Mouse (Mus musculus): ENCODE results near the gene Cenpb. TPM values are rescaled to one million over a fixed set of nuclear protein-coding genes. Genes with fewer than 3 reads are reported as not detected.
A peak's percentile ranks its signal among the peaks of the same experiment; 100 is the strongest.

Cenpb gene
- polyA plus RNA-seq, 1 experiment from 2014 or later = 12.2 TPM

GRCm38 (mm10) chr2:131186771-131187601 is 7.1 kb upstream of the Cenpb start, which contains the start of the genes Cdc25b and Spef1:
Gene Cdc25b, plus strand, starts transcription at chr2:131186949.
Gene Spef1, minus strand, starts transcription at chr2:131187282.
- H3K4me3 ChIP-seq (ENCODE audit: low read depth, low read length) = peak within 1 kb of the TSS; percentile 62
- H3K36me3 ChIP-seq (ENCODE audit: control insufficient read depth, insufficient read depth, low read length) = no peaks in the 10 kb centered on the region
- peak within 1 kb of the TSS; percentile 82 for H3K27ac ChIP-seq (replicated peaks)
- no peaks in the 10 kb centered on the region for H3K27me3 ChIP-seq (ENCODE audit: control insufficient read depth, insufficient read depth, low read length)
- H3K9ac ChIP-seq (ENCODE audit: low read length) = peak within 1 kb of the TSS; percentile 74
- peak; percentile 95 for DNase-seq (ENCODE audit: low spot score)
- ATAC-seq (ENCODE audit: low FRiP score, low TSS enrichment) = peak; percentile 93
- WGBS = under 1% methylated on average over 37 of the region's 43 CpGs
- TF ChIP-seq CTCF (IDR thresholded peaks at IDR 0.05; ENCODE audit: low read depth) (peak; percentile 57), EP300 (optimal IDR thresholded peaks at IDR 0.05) (no peak)
- H3K4me1 ChIP-seq (replicated peaks; ENCODE audit: control insufficient read depth, insufficient read depth) = peaks cover 9% of the 10 kb centered on the region
- peak within 1 kb of the TSS; percentile 95 for H3K4me2 ChIP-seq (replicated peaks; ENCODE audit: low read depth)
- no peaks in the 10 kb centered on the region for H3K9me3 ChIP-seq (ENCODE audit: control insufficient read depth, low read length)

GRCm38 (mm10) chr2:131186343-131186742 is 6.5 kb upstream of the Cenpb start:
- WGBS = 1% methylated on average over 14 of the region's 14 CpGs
- Histone ChIP-seq H3K9ac (ENCODE audit: low read length) (peak overlapping the region; percentile 74), H3K4me2 (replicated peaks; ENCODE audit: low read depth) (peak overlapping the region; percentile 95), H3K9me3 (ENCODE audit: control insufficient read depth, low read length) (no peaks in the 10 kb centered on the region), H3K27ac (replicated peaks) (peak overlapping the region; percentile 82), H3K27me3 (ENCODE audit: control insufficient read depth, insufficient read depth, low read length) (no peaks in the 10 kb centered on the region), H3K4me1 (replicated peaks; ENCODE audit: control insufficient read depth, insufficient read depth) (peaks cover 9% of the 10 kb centered on the region), H3K36me3 (ENCODE audit: control insufficient read depth, insufficient read depth, low read length) (no peaks in the 10 kb centered on the region), H3K4me3 (ENCODE audit: low read depth, low read length) (peak overlapping the region; percentile 62)
- ATAC-seq (ENCODE audit: low FRiP score, low TSS enrichment) = no peak
- DNase-seq (ENCODE audit: low spot score) = no peak
- no peak for TF ChIP-seq CTCF (IDR thresholded peaks at IDR 0.05; ENCODE audit: low read depth)
- no peak for TF ChIP-seq EP300 (optimal IDR thresholded peaks at IDR 0.05)

GRCm38 (mm10) chr2:131179246-131179886 is 501 bp downstream of the Cenpb start:
- Histone ChIP-seq H3K4me2 (replicated peaks; ENCODE audit: low read depth) (peak overlapping the region; percentile 90), H3K4me1 (replicated peaks; ENCODE audit: control insufficient read depth, insufficient read depth) (peaks cover 20% of the 10 kb centered on the region), H3K27me3 (ENCODE audit: control insufficient read depth, insufficient read depth, low read length) (no peaks in the 10 kb centered on the region), H3K27ac (replicated peaks) (peak overlapping the region; percentile 98), H3K9me3 (ENCODE audit: control insufficient read depth, low read length) (no peaks in the 10 kb centered on the region), H3K36me3 (ENCODE audit: control insufficient read depth, insufficient read depth, low read length) (no peaks in the 10 kb centered on the region), H3K9ac (ENCODE audit: low read length) (peak overlapping the region; percentile 95), H3K4me3 (ENCODE audit: low read depth, low read length) (peak overlapping the region; percentile 79)
- ATAC-seq (ENCODE audit: low FRiP score, low TSS enrichment) (peak; percentile 71), DNase-seq (ENCODE audit: low spot score) (peak; percentile 79)
- TF ChIP-seq EP300 (optimal IDR thresholded peaks at IDR 0.05) (no peak), CTCF (IDR thresholded peaks at IDR 0.05; ENCODE audit: low read depth) (peak; percentile 10; the same call in 1 of the 2 replicates)
- under 1% methylated on average over 60 of the region's 67 CpGs for WGBS

GRCm38 (mm10) chr2:131178828-131179245 is 1.0 kb downstream of the Cenpb start:
- no peaks in the 10 kb centered on the region for H3K36me3 ChIP-seq (ENCODE audit: control insufficient read depth, insufficient read depth, low read length)
- peak overlapping the region; percentile 98 for H3K27ac ChIP-seq (replicated peaks)
- peak overlapping the region; percentile 95 for H3K9ac ChIP-seq (ENCODE audit: low read length)
- TF ChIP-seq EP300 (optimal IDR thresholded peaks at IDR 0.05) = no peak
- TF ChIP-seq CTCF (IDR thresholded peaks at IDR 0.05; ENCODE audit: low read depth) = no peak
- H3K4me2 ChIP-seq (replicated peaks; ENCODE audit: low read depth) = peak overlapping the region; percentile 90
- H3K27me3 ChIP-seq (ENCODE audit: control insufficient read depth, insufficient read depth, low read length) = no peaks in the 10 kb centered on the region
- no peaks in the 10 kb centered on the region for H3K9me3 ChIP-seq (ENCODE audit: control insufficient read depth, low read length)
- WGBS = 17% methylated on average over 26 of the region's 26 CpGs
- peaks cover 23% of the 10 kb centered on the region for H3K4me1 ChIP-seq (replicated peaks; ENCODE audit: control insufficient read depth, insufficient read depth)
- DNase-seq (ENCODE audit: low spot score) (peak; percentile 47), ATAC-seq (ENCODE audit: low FRiP score, low TSS enrichment) (no peak)
- H3K4me3 ChIP-seq (ENCODE audit: low read depth, low read length) = peak overlapping the region; percentile 79

GRCm38 (mm10) chr2:131177932-131178331 is 1.9 kb downstream of the Cenpb start:
- H3K4me3 ChIP-seq (ENCODE audit: low read depth, low read length) = peak overlapping the region; percentile 79
- peak overlapping the region; percentile 95 for H3K9ac ChIP-seq (ENCODE audit: low read length)
- peaks cover 23% of the 10 kb centered on the region for H3K4me1 ChIP-seq (replicated peaks; ENCODE audit: control insufficient read depth, insufficient read depth)
- 50% methylated on average over 9 of the region's 9 CpGs for WGBS
- no peak for DNase-seq (ENCODE audit: low spot score)
- H3K27me3 ChIP-seq (ENCODE audit: control insufficient read depth, insufficient read depth, low read length) = no peaks in the 10 kb centered on the region
- peak overlapping the region; percentile 73 for H3K27ac ChIP-seq (replicated peaks)
- no peak for TF ChIP-seq CTCF (IDR thresholded peaks at IDR 0.05; ENCODE audit: low read depth)
- no peak for TF ChIP-seq EP300 (optimal IDR thresholded peaks at IDR 0.05)
- peak overlapping the region; percentile 90 for H3K4me2 ChIP-seq (replicated peaks; ENCODE audit: low read depth)
- H3K36me3 ChIP-seq (ENCODE audit: control insufficient read depth, insufficient read depth, low read length) = no peaks in the 10 kb centered on the region
- no peak for ATAC-seq (ENCODE audit: low FRiP score, low TSS enrichment)
- H3K9me3 ChIP-seq (ENCODE audit: control insufficient read depth, low read length) = no peaks in the 10 kb centered on the region
